Mouse (Mus musculus) stomach, postnatal 0 days (tissue): ENCODE data around the gene Stab1. TPM values are rescaled to one million over a fixed set of nuclear protein-coding genes. Genes with fewer than 3 reads are reported as not detected.

Experiments
- ATAC-seq: fragments of 200-750 bp; cut with Nextera tagmentation; 2 replicates; pipeline ENCODE4 v1.8.0; 2017; ENCODE audit not compliant: low FRiP score, low TSS enrichment
- DNase-seq: peaks from one replicate; pipeline ENCODE4 v3.0.0-alpha.2; 2016; ENCODE audit warnings: low spot score
- H3K27ac ChIP-seq: fragments of 300-500 bp; sonication (generic); replicated peaks from 2 replicates; pipeline ENCODE4 v1.5.1; 2014; ENCODE audit warnings: mild to moderate bottlenecking, control low read depth
- H3K27me3 ChIP-seq: fragments of 300-500 bp; sonication (generic); 2 replicates; pipeline ENCODE4 v1.6.1; 2014; ENCODE audit warnings: low read length; ENCODE audit not compliant: control insufficient read depth, insufficient read depth
- H3K36me3 ChIP-seq: fragments of 300-500 bp; sonication (generic); 2 replicates; pipeline ENCODE4 v1.6.1; 2014; ENCODE audit warnings: low read length, mixed read lengths; ENCODE audit not compliant: control insufficient read depth, insufficient read depth
- H3K4me1 ChIP-seq: fragments of 300-500 bp; sonication (generic); replicated peaks from 2 replicates; pipeline ENCODE4 v1.6.1; 2014; ENCODE audit warnings: antibody characterized with exemption; ENCODE audit not compliant: control insufficient read depth, insufficient read depth
- H3K4me2 ChIP-seq: fragments of 300-500 bp; sonication (generic); replicated peaks from 2 replicates; pipeline ENCODE4 v1.6.1; 2014; ENCODE audit warnings: low read depth, mild to moderate bottlenecking, control low read depth, moderate library complexity
- H3K4me3 ChIP-seq: fragments of 300-500 bp; sonication (generic); 2 replicates; pipeline ENCODE4 v1.5.1; 2014; ENCODE audit warnings: low read depth, low read length, control low read depth
- H3K9ac ChIP-seq: fragments of 300-500 bp; sonication (generic); 2 replicates; pipeline ENCODE4 v1.6.1; 2014; ENCODE audit warnings: mild to moderate bottlenecking, low read length, control low read depth, mixed read lengths
- H3K9me3 ChIP-seq: fragments of 300-500 bp; sonication (generic); 2 replicates; pipeline ENCODE4 v1.6.1; 2016; ENCODE audit warnings: low read length; ENCODE audit not compliant: control insufficient read depth
- CTCF ChIP-seq: IDR thresholded peaks from 2 replicates; pipeline ENCODE4 v1.5.1; 2016; ENCODE audit warnings: antibody characterized with exemption, low read depth, mild to moderate bottlenecking, moderate library complexity
- EP300 ChIP-seq: optimal IDR thresholded peaks from 2 replicates; pipeline ENCODE3; 2016; ENCODE audit warnings: antibody characterized with exemption
- WGBS: fragments of 180-500 bp; shearing (Covaris S2); extraction: QIAGEN DNeasy Blood & Tissue Kit; methylation state at CpG from one replicate; pipeline ENCODE4 v1.1.7; 2014; 5-methylcytosine and 5-hydroxymethylcytosine counted together
- polyA plus RNA-seq: library from polyadenylated mRNA; unstranded; fragments of >200 nt; fragmentation: Nextera tagmentation; extraction: Ambion mirVana; gene quantifications from 2 replicates; pipeline ENCODE4 v1.2.1, GENCODE M21; 2015

The Stab1 gene
- polyA plus RNA-seq, 1 experiment from 2014 or later: 23.7 TPM

- DNase-seq (peak; percentile 52), ATAC-seq (peak; percentile 79)
- Histone ChIP-seq H3K36me3 (peaks cover 23% of the 10 kb centered on the region), H3K9me3 (no peaks in the 10 kb centered on the region), H3K4me2 (no peak overlapping the region), H3K4me3 (no peak overlapping the region), H3K4me1 (no peaks in the 10 kb centered on the region), H3K9ac (no peak overlapping the region), H3K27ac (0 out of 2 replicates have a peak overlapping the region, but pooled peaks have one; percentile 24), H3K27me3 (no peaks in the 10 kb centered on the region)
- WGBS: 52% methylated on average over 16 of the region's 16 CpGs
- TF ChIP-seq EP300 (no peak), CTCF (no peak)
Observed at GRCm38 (mm10) chr14:31197547-31198516, 29.4 kb upstream of the Stab1 start.

DNA sequence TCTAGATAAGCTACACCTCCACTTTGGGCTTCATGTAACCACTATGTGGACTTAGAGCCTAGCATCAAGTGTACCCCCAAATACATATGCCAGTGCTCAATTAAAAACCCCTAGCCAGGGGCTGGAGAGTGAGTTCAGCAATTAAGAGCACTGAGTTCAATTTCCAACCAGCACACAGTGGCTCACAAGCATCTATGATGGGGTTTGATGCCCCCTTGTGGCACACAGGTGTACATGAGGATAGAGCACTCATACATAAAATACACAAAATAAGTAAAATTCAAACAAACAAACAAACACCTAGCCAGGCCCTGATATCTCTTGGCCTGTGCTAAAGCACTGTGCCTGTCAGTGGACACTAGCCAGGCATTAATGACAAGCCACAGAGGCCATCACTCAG lies 27.5 kb upstream of the Stab1 start:
- Histone ChIP-seq H3K36me3 (peaks cover 26% of the 10 kb centered on the region), H3K4me1 (no peaks in the 10 kb centered on the region), H3K9me3 (no peaks in the 10 kb centered on the region), H3K9ac (no peak overlapping the region), H3K4me2 (no peak overlapping the region), H3K27me3 (no peaks in the 10 kb centered on the region), H3K4me3 (no peak overlapping the region), H3K27ac (no peak overlapping the region)
- DNase-seq: no peak
- TF ChIP-seq EP300: no peak
- TF ChIP-seq CTCF: peak; percentile 81
- ATAC-seq: no peak

DNA sequence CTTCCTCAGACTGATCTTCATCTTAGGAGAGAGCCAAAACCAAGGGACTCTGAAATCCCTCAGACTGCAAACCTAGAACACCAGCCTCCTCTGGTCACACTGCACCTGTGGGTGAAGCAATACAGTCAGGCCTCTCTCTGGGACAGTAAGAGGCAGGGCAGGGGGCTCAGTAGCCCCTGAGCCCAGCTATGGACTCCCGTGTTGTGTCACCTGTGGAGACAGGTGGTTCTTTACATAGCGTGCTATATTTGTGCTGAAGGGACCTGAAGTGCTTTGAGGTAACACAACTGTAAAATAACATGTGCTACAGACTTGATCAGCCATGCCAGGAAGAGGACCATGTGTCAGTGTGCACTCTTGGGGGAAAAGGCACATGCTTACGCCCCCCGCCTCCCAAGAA lies 27.1 kb upstream of the Stab1 start:
- no peak for ATAC-seq
- Histone ChIP-seq H3K4me1 (no peaks in the 10 kb centered on the region), H3K9ac (no peak overlapping the region), H3K9me3 (no peaks in the 10 kb centered on the region), H3K27me3 (no peaks in the 10 kb centered on the region), H3K4me2 (no peak overlapping the region), H3K27ac (no peak overlapping the region), H3K4me3 (no peak overlapping the region), H3K36me3 (peaks cover 29% of the 10 kb centered on the region)
- DNase-seq: no peak
- 90% methylated on average over 4 of the region's 4 CpGs for WGBS
- no peak for TF ChIP-seq CTCF
- TF ChIP-seq EP300: no peak

DNA sequence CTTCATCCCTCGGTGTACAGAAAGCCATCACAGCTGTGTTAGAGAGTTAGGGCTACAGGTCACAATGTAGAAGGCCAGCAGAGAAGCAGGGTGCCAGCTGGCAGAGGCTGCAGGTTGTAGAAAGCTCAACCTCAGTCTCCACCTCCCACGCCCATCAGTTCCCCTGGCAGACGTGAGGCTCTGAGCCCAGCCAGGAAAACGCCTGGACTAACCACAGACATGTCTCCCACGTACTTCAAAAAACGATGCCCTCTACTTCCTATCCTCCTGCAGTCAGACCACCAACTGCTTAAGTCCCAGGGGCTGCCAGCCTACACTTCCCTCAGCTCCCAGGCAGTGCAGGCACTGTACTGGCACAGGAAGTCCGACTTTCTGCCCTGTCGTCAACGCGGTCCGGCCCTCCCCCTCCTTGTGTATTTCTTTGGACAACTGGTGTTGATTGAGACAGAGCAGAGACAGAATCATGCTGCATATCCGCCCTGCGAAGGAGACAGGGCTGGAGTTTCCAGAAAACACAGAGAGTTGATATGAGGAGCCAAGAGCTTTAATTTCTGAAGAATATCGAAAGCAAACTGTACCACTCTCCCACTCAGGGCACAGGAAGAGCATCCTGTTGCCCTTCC lies 26.6 kb upstream of the Stab1 start:
- Histone ChIP-seq H3K4me1 (no peaks in the 10 kb centered on the region), H3K9me3 (no peaks in the 10 kb centered on the region), H3K4me2 (no peak overlapping the region), H3K9ac (0 out of 2 replicates have a peak overlapping the region, but pooled peaks have one; percentile 8), H3K36me3 (peaks cover 34% of the 10 kb centered on the region), H3K27ac (0 out of 2 replicates have a peak overlapping the region, but pooled peaks have one; percentile 3), H3K27me3 (no peaks in the 10 kb centered on the region), H3K4me3 (no peak overlapping the region)
- ATAC-seq (0 out of 2 replicates have a peak, but pooled peaks have one; percentile 9), DNase-seq (no peak)
- WGBS: 59% methylated on average over 14 of the region's 14 CpGs
- TF ChIP-seq CTCF (no peak), EP300 (no peak)

- TF ChIP-seq EP300: no peak
- no peak for TF ChIP-seq CTCF
- Histone ChIP-seq H3K36me3 (peaks cover 37% of the 10 kb centered on the region), H3K27ac (no peak overlapping the region), H3K4me1 (no peaks in the 10 kb centered on the region), H3K4me2 (no peak overlapping the region), H3K4me3 (no peak overlapping the region), H3K27me3 (no peaks in the 10 kb centered on the region), H3K9ac (no peak overlapping the region), H3K9me3 (no peaks in the 10 kb centered on the region)
- no peak for DNase-seq
- no peak for ATAC-seq
- 90% methylated on average over 2 of the region's 2 CpGs for WGBS
Observed at GRCm38 (mm10) chr14:31194441-31194840, 26.0 kb upstream of the Stab1 start.
